Mouse (Mus musculus): ENCODE results near the gene Agxt.

DNA sequence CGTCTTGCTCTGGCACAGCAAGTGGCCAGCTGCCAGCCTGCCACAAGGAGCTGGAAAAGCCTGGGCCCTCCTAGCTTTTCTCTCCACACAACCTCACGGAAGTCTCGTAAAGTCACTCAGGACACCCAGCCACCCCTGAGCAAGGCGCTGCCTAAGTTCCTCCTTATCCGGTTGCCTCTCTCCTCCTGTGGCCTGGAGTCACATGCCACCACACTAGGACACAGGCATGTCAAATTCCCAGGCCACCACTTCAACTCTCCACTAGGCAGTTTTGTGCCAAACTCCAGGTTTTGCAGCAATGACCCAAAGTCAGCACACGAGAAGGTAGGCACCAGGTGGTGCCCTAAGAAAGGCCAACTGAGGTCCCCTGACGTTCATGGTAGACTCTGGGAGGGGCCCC, 27.5 kb downstream of the Agxt start:
- TF ChIP-seq EP300 (IDR thresholded peaks at IDR 0.05; ENCODE audit: low read depth) (no peak), CTCF (IDR thresholded peaks at IDR 0.05; ENCODE audit: low read depth) (no peak)
